Mouse (Mus musculus) embryonic facial prominence, embryonic 15.5 days (tissue): Measurements from ENCODE around the gene Pla2g4e. TPM values are rescaled to one million over a fixed set of nuclear protein-coding genes. Genes with fewer than 3 reads are reported as not detected.

ENCODE experiments used
- ATAC-seq: fragments of 200-750 bp; cut with Nextera tagmentation; 2 replicates; pipeline ENCODE4 v1.8.0; 2017; ENCODE audit warnings: low read depth, moderate TSS enrichment; ENCODE audit not compliant: insufficient number of reproducible peaks, low FRiP score, low TSS enrichment
- H3K27ac ChIP-seq: fragments of 300-500 bp; sonication (generic); replicated peaks from 2 replicates; pipeline ENCODE4 v1.5.1; 2015; ENCODE audit warnings: mild to moderate bottlenecking, inconsistent platforms
- H3K27me3 ChIP-seq: fragments of 300-500 bp; sonication (generic); 2 replicates; pipeline ENCODE4 v1.6.1; 2015; ENCODE audit warnings: inconsistent platforms
- H3K36me3 ChIP-seq: fragments of 300-500 bp; sonication (generic); 2 replicates; pipeline ENCODE4 v1.6.1; 2015; ENCODE audit warnings: mild to moderate bottlenecking, inconsistent platforms
- H3K4me1 ChIP-seq: fragments of 300-500 bp; sonication (generic); 2 replicates; pipeline ENCODE4 v1.6.1; 2015; ENCODE audit warnings: inconsistent platforms
- H3K4me2 ChIP-seq: fragments of 300-500 bp; sonication (generic); replicated peaks from 2 replicates; pipeline ENCODE4 v1.6.1; 2015; ENCODE audit warnings: mild to moderate bottlenecking, inconsistent platforms
- H3K4me3 ChIP-seq: fragments of 300-500 bp; sonication (generic); replicated peaks from 2 replicates; pipeline ENCODE4 v1.5.1; 2015; ENCODE audit warnings: mild to moderate bottlenecking, inconsistent platforms
- H3K9ac ChIP-seq: fragments of 300-500 bp; sonication (generic); 2 replicates; pipeline ENCODE4 v1.6.1; 2015; ENCODE audit warnings: inconsistent platforms
- H3K9me3 ChIP-seq: fragments of 300-500 bp; sonication (generic); replicated peaks from 2 replicates; pipeline ENCODE4 v1.6.1; 2016; ENCODE audit warnings: inconsistent platforms
- WGBS: fragments of 180-500 bp; shearing (Covaris S2); methylation state at CpG from one replicate; pipeline ENCODE4 v1.1.7; 2015; 5-methylcytosine and 5-hydroxymethylcytosine counted together
- polyA plus RNA-seq: library from polyadenylated mRNA; unstranded; fragments of >200 nt; fragmentation: Nextera tagmentation; extraction: Ambion mirVana; gene quantifications from 2 replicates; pipeline ENCODE4 v1.2.1, GENCODE M21; 2015

The Pla2g4e gene
- polyA plus RNA-seq, 1 experiment from 2014 or later: 3.4 TPM

DNA sequence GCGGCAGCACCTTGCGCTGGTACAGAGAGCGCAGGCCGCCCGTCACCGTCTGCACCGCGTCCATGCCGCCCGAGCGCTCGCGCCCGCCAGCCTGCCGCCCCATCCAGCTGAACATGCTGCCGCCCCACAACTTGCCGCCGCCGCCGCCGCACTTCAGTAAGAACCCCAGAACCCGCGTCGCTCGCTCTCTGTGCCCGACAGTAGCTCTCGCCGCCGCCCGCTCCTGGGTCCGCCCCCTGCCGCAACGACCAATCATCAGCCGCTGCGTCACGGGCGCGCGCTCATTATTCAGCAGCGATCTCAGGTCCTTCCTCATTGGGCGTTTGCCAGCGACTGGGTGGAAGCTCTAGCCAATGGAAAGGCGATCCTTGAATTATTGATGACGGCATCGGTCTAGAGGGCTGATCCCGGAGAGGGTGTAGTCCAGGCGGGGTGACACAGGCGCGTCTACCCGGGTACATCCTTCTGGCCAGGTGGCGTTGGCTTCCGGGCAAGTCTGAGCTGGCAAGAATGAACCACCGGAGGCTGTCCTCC, 90.7 kb downstream of the Pla2g4e start, which contains the start of gene Ehd4:
Ehd4 (minus strand) TSS at position 246 of the 534 bp plus-strand sequence.
- Histone ChIP-seq H3K27ac (peak within 1 kb of the TSS; percentile 68; the same call in 1 of the 2 replicates), H3K36me3 (no peaks in the 10 kb centered on the region), H3K9ac (peak within 1 kb of the TSS; percentile 60), H3K27me3 (no peaks in the 10 kb centered on the region), H3K4me1 (peaks cover 13% of the 10 kb centered on the region), H3K4me2 (peak within 1 kb of the TSS; percentile 100), H3K4me3 (peak within 1 kb of the TSS; percentile 74), H3K9me3 (no peaks in the 10 kb centered on the region)
- under 1% methylated on average over 53 of the region's 53 CpGs for WGBS
- ATAC-seq: peak; percentile 97

DNA sequence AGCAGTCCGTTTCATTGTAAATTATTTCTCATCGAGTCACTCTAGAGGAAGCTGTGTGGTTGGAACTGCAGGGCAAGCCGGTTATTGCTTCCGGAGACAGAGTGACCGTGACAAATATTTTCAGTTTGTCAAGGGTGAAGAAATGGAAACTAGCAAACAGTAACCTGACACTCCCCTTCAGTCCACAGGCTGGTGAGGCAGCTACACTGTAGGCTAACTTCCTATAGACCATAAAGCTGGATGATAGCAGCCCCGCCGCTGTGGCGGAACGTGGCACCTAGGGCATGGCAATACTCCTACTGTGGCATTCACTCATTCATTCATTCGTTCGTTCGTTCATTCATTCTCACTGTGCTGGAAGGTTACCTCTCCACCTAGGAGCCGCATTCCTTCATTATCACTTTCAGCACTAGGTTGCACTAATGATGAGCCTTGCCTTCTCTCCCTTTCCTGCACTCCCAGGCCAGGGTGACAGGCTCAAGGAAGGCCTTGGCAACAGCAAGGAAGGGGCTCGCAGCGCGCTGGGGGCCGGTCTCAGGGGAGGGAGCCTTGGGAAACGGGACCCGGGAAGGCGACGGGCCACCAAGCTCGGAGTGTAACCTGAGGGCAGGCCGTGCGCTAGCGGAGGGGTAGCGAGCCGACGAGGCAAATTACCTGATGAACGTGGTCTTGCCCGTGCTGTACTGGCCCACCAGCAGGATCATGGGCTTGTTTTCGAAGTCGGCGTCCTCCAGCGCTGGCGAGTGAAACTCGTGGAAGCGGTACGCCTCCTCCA, 91.4 kb downstream of the Pla2g4e start:
- peak overlapping the region; percentile 68; the same call in 1 of the 2 replicates for H3K27ac ChIP-seq
- no peaks in the 10 kb centered on the region for H3K36me3 ChIP-seq
- peaks cover 13% of the 10 kb centered on the region for H3K4me1 ChIP-seq
- WGBS: 2% methylated on average over 38 of the region's 38 CpGs
- H3K27me3 ChIP-seq: no peaks in the 10 kb centered on the region
- peak overlapping the region; percentile 74 for H3K4me3 ChIP-seq
- peak; percentile 45 for ATAC-seq
- peak overlapping the region; percentile 100 for H3K4me2 ChIP-seq
- H3K9ac ChIP-seq: peak overlapping the region; percentile 60
- no peaks in the 10 kb centered on the region for H3K9me3 ChIP-seq

DNA sequence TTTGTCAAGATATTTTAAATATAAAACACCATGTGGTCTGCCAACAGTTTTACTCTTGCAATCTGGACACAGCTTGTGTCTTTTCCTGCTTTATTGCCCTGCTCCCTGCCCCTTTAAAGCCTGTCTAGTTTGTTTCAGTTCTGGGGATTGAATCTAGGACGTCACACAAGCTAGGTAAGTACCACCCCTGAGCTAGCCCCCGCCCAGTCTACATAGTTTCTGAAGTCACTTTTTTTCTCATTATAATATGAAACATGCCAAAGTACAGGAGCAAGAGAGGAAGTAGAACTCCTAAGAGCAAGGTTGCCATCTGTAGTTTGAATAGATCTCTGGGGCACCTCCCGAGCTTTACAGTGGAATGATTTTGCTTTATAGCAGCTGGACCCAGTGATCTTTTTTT, 94.6 kb downstream of the Pla2g4e start:
- no peak overlapping the region for H3K9ac ChIP-seq
- 66% methylated on average over 3 of the region's 3 CpGs for WGBS
- H3K36me3 ChIP-seq: no peaks in the 10 kb centered on the region
- ATAC-seq: no peak
- H3K4me1 ChIP-seq: peaks cover 13% of the 10 kb centered on the region
- no peak overlapping the region for H3K4me2 ChIP-seq
- H3K9me3 ChIP-seq: no peaks in the 10 kb centered on the region
- no peak overlapping the region for H3K4me3 ChIP-seq
- no peaks in the 10 kb centered on the region for H3K27me3 ChIP-seq
- H3K27ac ChIP-seq: no peak overlapping the region

DNA sequence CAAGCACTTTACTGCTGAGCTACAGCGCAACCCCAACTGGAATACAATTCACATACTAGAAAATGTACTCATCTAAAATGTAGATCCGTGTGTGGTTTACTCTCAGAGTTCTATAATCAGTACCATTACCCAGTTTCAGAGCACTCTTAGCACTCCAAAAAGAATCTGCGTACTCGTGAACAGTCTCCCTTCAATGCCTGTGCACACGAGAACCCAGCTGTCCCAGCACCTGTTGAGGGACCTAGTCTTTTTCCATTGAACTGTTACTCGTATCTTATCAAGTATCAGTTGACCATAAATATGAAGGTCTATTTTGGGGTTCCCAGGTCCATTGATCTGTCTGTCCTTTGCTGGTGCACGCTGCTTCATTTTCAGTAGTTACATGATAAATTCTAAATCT, 95.5 kb downstream of the Pla2g4e start:
- Histone ChIP-seq H3K27ac (no peak overlapping the region), H3K9ac (no peak overlapping the region), H3K27me3 (no peaks in the 10 kb centered on the region), H3K4me3 (no peak overlapping the region), H3K9me3 (no peaks in the 10 kb centered on the region), H3K4me1 (peaks cover 9% of the 10 kb centered on the region), H3K4me2 (no peak overlapping the region), H3K36me3 (no peaks in the 10 kb centered on the region)
- no peak for ATAC-seq
- WGBS: 80% methylated on average over 7 of the region's 7 CpGs

DNA sequence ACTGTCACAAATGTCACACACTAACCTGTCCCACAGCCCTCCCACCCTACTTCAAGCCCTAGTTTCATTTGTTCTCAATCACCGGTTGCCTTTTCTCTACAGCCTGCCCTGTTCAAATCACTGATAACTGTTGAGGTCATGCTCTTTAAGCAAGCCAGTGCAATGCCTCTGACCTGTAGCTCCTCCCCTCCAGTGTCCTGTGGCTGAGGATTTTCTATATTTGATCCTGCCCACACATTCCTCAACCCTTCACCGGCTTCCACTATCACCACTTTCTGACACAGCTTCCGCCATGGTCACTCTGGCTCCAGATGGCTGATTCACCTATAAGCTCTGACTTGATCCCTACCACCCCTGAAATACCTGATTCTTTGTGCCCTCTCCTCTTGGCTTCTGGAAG, 97.1 kb downstream of the Pla2g4e start:
- H3K36me3 ChIP-seq: no peaks in the 10 kb centered on the region
- no peak overlapping the region for H3K4me2 ChIP-seq
- H3K9ac ChIP-seq: no peak overlapping the region
- no peak overlapping the region for H3K4me3 ChIP-seq
- H3K9me3 ChIP-seq: no peaks in the 10 kb centered on the region
- H3K4me1 ChIP-seq: no peaks in the 10 kb centered on the region
- 72% methylated on average over 3 of the region's 3 CpGs for WGBS
- H3K27me3 ChIP-seq: no peaks in the 10 kb centered on the region
- H3K27ac ChIP-seq: no peak overlapping the region
- no peak for ATAC-seq

DNA sequence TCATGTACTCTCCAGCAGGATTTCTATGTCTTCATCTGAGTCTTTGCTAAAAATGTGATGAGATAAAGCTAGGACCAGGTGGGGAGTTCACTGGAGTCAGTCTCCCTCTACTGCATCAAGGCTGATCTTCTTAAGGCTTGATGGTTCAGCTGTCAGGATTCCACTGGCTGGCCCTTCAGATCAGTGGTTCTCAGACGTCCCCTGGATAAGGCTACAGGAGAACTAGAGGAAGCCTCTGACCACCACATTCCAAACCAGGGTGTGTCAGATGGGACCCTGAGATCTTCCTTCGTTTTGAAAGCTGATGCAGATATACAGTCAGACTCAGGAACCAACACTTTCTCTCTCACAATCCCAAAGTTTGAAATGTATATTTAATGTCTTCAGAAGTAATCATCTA, 97.8 kb downstream of the Pla2g4e start:
- no peaks in the 10 kb centered on the region for H3K9me3 ChIP-seq
- ATAC-seq: no peak
- WGBS: 37% methylated on average over 2 of the region's 2 CpGs

DNA sequence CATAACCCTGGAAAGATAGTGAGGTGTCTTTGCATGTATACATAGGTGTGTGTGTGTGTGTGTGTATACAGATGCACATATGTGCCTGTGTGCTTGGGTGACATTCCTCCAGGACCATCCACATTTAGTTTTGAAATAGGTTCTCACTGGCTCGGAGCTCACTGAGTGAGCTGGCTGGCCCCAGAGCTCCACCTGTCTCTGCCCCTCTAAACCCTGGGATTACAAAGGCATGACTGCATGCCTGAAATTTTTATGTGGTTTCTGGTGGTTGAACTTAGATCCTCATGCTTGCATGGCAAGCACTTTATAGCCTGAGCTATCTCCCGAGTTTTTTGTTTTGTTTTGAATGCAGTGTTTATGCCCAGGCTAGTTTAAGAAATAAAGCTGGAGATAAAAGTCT, 98.6 kb downstream of the Pla2g4e start:
- Histone ChIP-seq H3K4me2 (no peak overlapping the region), H3K4me1 (no peaks in the 10 kb centered on the region), H3K36me3 (no peaks in the 10 kb centered on the region), H3K27ac (no peak overlapping the region), H3K4me3 (no peak overlapping the region), H3K27me3 (no peaks in the 10 kb centered on the region), H3K9ac (no peak overlapping the region), H3K9me3 (no peaks in the 10 kb centered on the region)
- WGBS: 62% methylated on average over 2 of the region's 2 CpGs
- no peak for ATAC-seq

More for the DNA sequence above, 97.8 kb downstream of the Pla2g4e start:
- Histone ChIP-seq H3K4me3 (no peak overlapping the region), H3K4me2 (no peak overlapping the region), H3K36me3 (no peaks in the 10 kb centered on the region), H3K27ac (no peak overlapping the region), H3K27me3 (no peaks in the 10 kb centered on the region), H3K9ac (no peak overlapping the region), H3K4me1 (no peaks in the 10 kb centered on the region)

DNA sequence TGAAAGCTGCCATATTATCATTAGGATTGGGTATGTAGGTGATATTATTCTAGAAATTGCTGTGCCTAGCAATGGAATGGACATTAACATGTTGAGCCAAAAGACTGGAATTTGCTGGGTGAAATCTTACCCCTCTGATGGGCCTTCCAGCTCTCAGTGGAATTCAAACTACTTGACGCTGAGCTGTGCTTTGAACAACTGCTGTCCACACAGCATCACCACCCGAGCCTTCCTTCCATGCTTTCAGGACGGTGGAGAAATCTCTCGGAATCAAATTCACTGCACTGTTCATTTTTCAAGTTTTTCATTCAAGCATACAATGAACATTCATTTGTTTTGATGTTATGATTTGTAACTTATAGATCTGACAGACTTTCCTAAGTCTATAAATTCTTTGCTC, 100.7 kb downstream of the Pla2g4e start:
- ATAC-seq: no peak
- H3K4me2 ChIP-seq: no peak overlapping the region
- no peaks in the 10 kb centered on the region for H3K9me3 ChIP-seq
- no peaks in the 10 kb centered on the region for H3K27me3 ChIP-seq
- no peak overlapping the region for H3K4me3 ChIP-seq
- H3K27ac ChIP-seq: no peak overlapping the region
- no peak overlapping the region for H3K9ac ChIP-seq
- WGBS: 63% methylated on average over 4 of the region's 4 CpGs
- no peaks in the 10 kb centered on the region for H3K4me1 ChIP-seq
- no peaks in the 10 kb centered on the region for H3K36me3 ChIP-seq

DNA sequence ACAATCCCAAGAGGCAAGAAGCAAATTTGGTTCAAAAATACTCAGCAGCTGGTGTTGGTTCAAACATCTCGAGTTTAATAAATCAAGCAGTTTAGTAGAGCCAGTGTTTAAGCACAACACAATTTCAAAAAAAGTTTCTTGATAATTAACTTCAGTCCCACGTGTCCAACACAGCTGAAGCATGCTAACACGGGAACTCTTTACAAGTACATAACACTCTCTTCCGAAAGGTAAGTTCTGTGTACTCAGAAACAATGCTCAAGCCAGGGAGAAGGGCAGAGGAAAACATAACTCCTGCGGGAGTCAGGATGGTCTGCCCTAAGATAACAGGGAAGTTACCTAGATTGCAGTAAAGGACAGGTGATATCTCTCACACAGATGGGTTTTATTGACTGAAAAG, 102.8 kb downstream of the Pla2g4e start:
- Histone ChIP-seq H3K27me3 (no peaks in the 10 kb centered on the region), H3K27ac (no peak overlapping the region), H3K4me1 (no peaks in the 10 kb centered on the region), H3K4me2 (no peak overlapping the region), H3K9ac (no peak overlapping the region), H3K36me3 (no peaks in the 10 kb centered on the region), H3K4me3 (no peak overlapping the region), H3K9me3 (no peaks in the 10 kb centered on the region)
- WGBS: 76% methylated on average over 5 of the region's 5 CpGs
- no peak for ATAC-seq

DNA sequence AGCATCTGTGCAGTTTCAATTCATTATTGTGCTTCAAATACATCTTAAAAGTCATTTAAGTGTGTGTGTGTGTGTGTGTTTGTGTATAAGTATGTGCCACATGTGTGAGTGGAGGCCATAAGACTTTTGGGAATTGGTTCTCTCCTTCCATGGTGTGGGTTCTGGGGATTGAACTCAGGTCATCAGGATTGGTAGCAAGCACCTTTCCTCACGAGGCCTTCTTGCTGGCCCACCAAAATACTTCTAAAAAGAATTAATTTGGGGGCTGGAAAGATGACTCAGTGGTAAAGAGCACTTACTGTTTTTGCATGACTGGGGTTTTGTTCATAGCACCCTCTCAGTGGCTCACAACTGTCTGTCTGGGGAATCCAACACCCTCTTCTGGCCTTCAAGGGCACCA, 103.5 kb downstream of the Pla2g4e start:
- ATAC-seq: no peak
- Histone ChIP-seq H3K27me3 (no peaks in the 10 kb centered on the region), H3K36me3 (no peaks in the 10 kb centered on the region), H3K4me1 (no peaks in the 10 kb centered on the region), H3K9me3 (no peaks in the 10 kb centered on the region), H3K4me3 (no peak overlapping the region), H3K9ac (no peak overlapping the region), H3K27ac (no peak overlapping the region), H3K4me2 (no peak overlapping the region)
- 68% methylated on average over 1 of the region's 1 CpGs for WGBS

DNA sequence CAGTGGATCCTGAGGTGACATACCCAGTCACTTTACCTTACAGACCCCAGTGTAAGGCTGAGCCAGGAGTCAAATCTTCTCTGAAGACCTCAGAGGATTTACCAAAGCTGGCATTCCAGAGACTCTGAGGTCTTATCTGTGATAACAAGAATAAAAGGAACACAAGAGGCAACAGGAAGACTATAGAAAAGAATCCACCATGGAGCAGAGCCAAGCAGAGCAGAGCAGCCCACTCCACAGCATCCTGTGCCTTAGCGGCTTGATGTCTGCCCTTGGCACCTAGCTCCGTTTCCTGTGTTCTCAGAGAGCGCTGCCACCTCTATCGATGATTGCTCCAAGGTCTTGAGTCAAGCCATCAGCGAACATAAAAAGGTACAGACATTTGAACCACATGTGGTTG, 104.8 kb downstream of the Pla2g4e start:
- no peaks in the 10 kb centered on the region for H3K4me1 ChIP-seq
- no peak overlapping the region for H3K9ac ChIP-seq
- no peak overlapping the region for H3K4me2 ChIP-seq
- WGBS: 76% methylated on average over 5 of the region's 5 CpGs
- no peak overlapping the region for H3K4me3 ChIP-seq
- no peaks in the 10 kb centered on the region for H3K27me3 ChIP-seq
- H3K9me3 ChIP-seq: no peaks in the 10 kb centered on the region
- ATAC-seq: no peak
- H3K36me3 ChIP-seq: no peaks in the 10 kb centered on the region
- no peak overlapping the region for H3K27ac ChIP-seq

DNA sequence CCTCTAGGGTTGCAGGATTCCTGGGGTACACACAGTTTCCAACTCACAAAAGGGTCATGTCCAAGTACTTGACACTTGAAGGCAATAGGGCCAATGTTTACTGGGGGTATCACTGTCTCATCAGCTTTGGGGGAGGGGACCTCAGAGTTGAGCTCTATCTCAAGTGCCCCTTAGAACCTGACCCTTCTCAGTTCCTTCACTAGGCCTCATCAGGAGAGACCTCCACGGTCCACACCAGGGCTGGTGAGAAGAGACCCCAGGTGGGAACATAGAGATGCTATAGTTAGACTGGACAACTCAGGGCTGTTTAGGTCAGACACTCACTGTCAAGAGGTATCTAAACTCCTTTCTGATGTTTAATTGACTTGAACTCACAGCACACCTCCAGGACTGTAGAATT, 106.0 kb downstream of the Pla2g4e start:
- Histone ChIP-seq H3K27me3 (no peaks in the 10 kb centered on the region), H3K9ac (no peak overlapping the region), H3K4me3 (no peak overlapping the region), H3K9me3 (no peaks in the 10 kb centered on the region), H3K4me2 (no peak overlapping the region), H3K27ac (no peak overlapping the region), H3K36me3 (no peaks in the 10 kb centered on the region), H3K4me1 (no peaks in the 10 kb centered on the region)
- 84% methylated on average over 1 of the region's 1 CpGs for WGBS
- ATAC-seq: no peak
